Mouse (Mus musculus) adrenal gland, postnatal 36 days (tissue): ENCODE results near the gene Orm1. TPM values are rescaled to one million over a fixed set of nuclear protein-coding genes. Genes with fewer than 3 reads are reported as not detected.

Experiments used
- DNase-seq, 2 experiments: peaks; one replicate each; pipeline ENCODE4 v3.0.0; 2021; ENCODE audit warnings: mixed read lengths in 1 of 2
- total RNA-seq, 2 experiments: library from RNA; stranded (reverse); gene quantifications; 2 replicates each; pipeline ENCODE4 v1.2.3; 2021

Gene Orm1
- total RNA-seq, 2 experiments from 2014 or later, result 38.6 to 61.1 TPM

- DNase-seq, result peak; percentile 59 to 80
Measured at GRCm38 (mm10) chr4:63355877-63356665, 11.7 kb downstream of the Orm1 start, which contains the start of gene Orm3. TSS of gene Orm3 (plus strand) at chr4:63356162.

- DNase-seq, result peak; percentile 31 to 53
Measured at GRCm38 (mm10) chr4:63356981-63357570, 12.7 kb downstream of the Orm1 start.

GRCm38 (mm10) chr4:63359861-63360260 lies 15.5 kb downstream of the Orm1 start:
- DNase-seq, result no peak

- peak; percentile 69 to 73 for DNase-seq
Measured at GRCm38 (mm10) chr4:63362150-63362549, 17.8 kb downstream of the Orm1 start, which contains the start of gene Orm2. TSS of gene Orm2 (plus strand) at chr4:63362449.

GRCm38 (mm10) chr4:63368577-63368976 lies 24.2 kb downstream of the Orm1 start:
- DNase-seq, result peak; percentile 91 to 93

- DNase-seq, result no peak
Measured at GRCm38 (mm10) chr4:63370897-63371296, 26.5 kb downstream of the Orm1 start.

GRCm38 (mm10) chr4:63371890-63372289 lies 27.5 kb downstream of the Orm1 start:
- DNase-seq, result peak; percentile 35 to 68

GRCm38 (mm10) chr4:63373404-63373803 lies 29.0 kb downstream of the Orm1 start:
- DNase-seq, result no peak

- DNase-seq, result no peak
Measured at GRCm38 (mm10) chr4:63374331-63374730, 30.0 kb downstream of the Orm1 start.

- no peak for DNase-seq
Measured at GRCm38 (mm10) chr4:63375367-63375766, 31.0 kb downstream of the Orm1 start.

- peak in 1 of 2 experiments; percentile 23 for DNase-seq
Measured at GRCm38 (mm10) chr4:63377483-63377882, 33.1 kb downstream of the Orm1 start.

GRCm38 (mm10) chr4:63382676-63383369 lies 38.5 kb downstream of the Orm1 start:
- DNase-seq, result no peak

- no peak for DNase-seq
Measured at GRCm38 (mm10) chr4:63383474-63383873, 39.1 kb downstream of the Orm1 start.

- DNase-seq, result no peak
Measured at GRCm38 (mm10) chr4:63384262-63384661, 39.9 kb downstream of the Orm1 start.

- peak; percentile 57 to 58 for DNase-seq
Measured at GRCm38 (mm10) chr4:63385253-63385652, 40.9 kb downstream of the Orm1 start.

- DNase-seq, result no peak
Measured at GRCm38 (mm10) chr4:63385784-63386183, 41.4 kb downstream of the Orm1 start.

- DNase-seq, result no peak
Measured at GRCm38 (mm10) chr4:63388029-63388428, 43.7 kb downstream of the Orm1 start.

- DNase-seq, result no peak
Measured at GRCm38 (mm10) chr4:63389121-63389886, 44.9 kb downstream of the Orm1 start.

GRCm38 (mm10) chr4:63389887-63390528 lies 45.6 kb downstream of the Orm1 start:
- DNase-seq, result no peak

GRCm38 (mm10) chr4:63391322-63391721 lies 47.0 kb downstream of the Orm1 start:
- DNase-seq, result no peak
